Mouse (Mus musculus) spleen, adult 2 months (tissue): ENCODE data around the gene Astn2.

ENCODE experiments used
- CTCF ChIP-seq: fragments of 200-500 bp; IDR thresholded peaks from 2 replicates; pipeline ENCODE4 v1.5.1; 2011; ENCODE audit warnings: mild to moderate bottlenecking, inconsistent platforms; ENCODE audit not compliant: insufficient read depth, insufficient read length, insufficient replicate concordance; ENCODE audit errors: extremely low read depth
- POLR2A ChIP-seq: fragments of 200-500 bp; IDR thresholded peaks from 2 replicates; pipeline ENCODE4 v1.6.1; 2011; ENCODE audit warnings: low read depth, low read length, inconsistent platforms

DNA sequence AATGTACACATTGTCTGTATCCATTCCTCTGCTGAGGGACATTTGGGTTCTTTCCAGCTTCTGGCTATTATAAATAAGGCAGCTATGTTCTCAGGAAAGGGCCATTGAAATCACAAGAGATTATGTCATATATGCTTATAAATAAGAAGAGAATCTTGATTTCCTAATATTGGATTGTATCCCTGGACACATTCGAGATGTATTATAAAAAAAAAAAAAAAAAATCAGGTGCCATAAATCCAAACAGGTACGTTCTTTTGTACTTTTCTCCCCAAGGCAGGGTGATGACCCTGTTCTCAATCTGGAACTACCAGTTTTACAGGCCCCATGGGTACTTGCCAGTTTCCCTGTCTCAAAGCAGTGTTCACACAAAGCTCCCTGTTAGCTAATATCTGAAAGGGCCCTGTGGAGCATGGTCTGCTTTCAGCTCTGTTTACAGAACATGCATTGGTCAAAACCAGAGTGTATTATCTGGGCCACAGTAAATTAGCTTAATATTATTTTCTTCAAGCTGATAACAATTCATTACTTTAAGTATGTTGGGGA, 530.1 kb downstream of the Astn2 start:
- TF ChIP-seq CTCF (no peak), POLR2A (no peak)
